Mouse (Mus musculus) urinary bladder, postnatal 4 days (tissue): ENCODE measurements around the gene Il17rc.

Experiments used
- DNase-seq, 2 experiments: peaks; one replicate each; pipeline ENCODE4 v3.0.0; 2021 to 2022; ENCODE audit warnings: low spot score in 2 of 2

Il17rc gene

GRCm38 (mm10) chr6:113455007-113455406 lies 16.2 kb upstream of the Il17rc start:
- DNase-seq = no peak

- no peak for DNase-seq
Measured at GRCm38 (mm10) chr6:113457952-113458534, 13.2 kb upstream of the Il17rc start, which contains the start of gene Il17re. Gene Il17re (plus strand): TSS chr6:113458484.

- DNase-seq = peak in 1 of 2 experiments; percentile 61
Measured at GRCm38 (mm10) chr6:113458635-113459034, 12.6 kb upstream of the Il17rc start.

DNA sequence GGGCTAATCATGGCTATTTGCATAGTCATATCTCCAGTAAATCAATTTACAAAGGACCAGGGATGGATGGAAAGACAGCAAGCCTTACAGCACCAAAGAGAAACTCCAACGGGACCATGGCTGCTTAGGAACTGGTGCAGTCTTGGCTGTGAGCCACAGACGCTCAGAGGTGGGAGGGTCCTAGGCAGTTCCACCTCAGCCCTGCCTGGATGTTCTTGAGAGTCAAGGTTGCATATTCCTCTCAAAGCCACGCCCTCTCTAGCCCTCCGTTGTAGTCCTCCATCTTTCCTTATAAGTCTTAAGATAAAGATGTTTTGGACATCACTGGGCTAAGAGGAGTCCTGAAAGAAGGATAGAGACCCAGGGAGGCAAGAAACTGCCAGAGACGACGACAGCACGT lies 7.2 kb upstream of the Il17rc start:
- DNase-seq = no peak

DNA sequence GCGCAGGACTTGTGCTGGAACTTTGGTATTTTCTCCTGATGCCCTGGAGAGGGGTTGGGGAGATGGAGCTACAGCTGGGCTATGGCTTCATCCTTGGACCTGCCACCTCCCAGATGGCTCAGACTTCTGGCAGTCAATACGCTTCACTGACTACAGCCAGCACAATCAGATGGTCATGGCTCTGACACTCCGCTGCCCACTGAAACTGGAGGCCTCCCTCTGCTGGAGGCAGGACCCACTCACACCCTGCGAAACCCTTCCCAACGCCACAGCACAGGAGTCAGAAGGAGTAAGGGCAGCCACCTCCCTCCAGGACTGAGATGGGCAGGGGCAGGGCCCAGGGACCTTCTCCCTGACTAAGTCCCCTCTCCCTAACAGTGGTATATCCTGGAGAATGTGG lies 5.6 kb upstream of the Il17rc start:
- DNase-seq = no peak

DNA sequence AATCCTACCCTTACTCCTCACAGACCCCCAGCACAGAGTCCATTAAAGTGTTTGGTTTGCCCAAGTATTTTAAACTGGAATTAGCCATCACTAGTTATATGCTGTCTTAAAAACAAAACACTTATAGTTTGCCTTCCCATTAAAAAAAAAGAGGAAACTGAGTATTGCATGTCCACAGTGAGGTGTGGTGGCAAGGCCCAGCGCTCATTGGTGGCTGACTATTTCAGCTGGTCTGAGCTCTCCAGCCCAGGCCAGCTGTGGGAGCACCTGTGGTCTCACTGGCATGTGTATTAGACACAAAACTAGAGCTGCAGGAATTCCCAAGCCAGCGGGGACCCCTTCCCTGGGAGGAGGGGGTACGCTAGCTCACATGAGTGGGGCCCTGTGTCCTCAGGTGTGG lies 2.7 kb upstream of the Il17rc start:
- no peak for DNase-seq

DNA sequence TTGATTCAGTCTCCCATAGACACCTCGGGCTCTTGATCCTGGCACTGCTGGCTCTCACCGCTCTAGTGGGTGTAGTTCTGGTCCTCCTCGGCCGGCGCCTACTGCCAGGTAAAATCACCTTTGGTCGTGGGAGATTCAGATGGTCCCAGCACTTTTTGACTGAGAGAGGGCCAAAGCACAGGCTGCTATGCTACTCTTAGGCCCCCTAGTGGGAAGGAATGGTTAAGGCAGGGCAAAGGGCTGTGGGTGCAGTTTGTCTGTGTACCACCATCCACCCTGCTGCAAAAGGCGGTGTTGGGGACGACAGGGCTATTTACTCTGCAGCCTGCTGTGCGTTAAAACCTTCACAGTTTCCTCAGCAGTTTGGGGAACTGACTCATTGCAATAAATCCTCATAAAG lies 2.2 kb upstream of the Il17rc start:
- DNase-seq = peak; percentile 64 to 74

DNA sequence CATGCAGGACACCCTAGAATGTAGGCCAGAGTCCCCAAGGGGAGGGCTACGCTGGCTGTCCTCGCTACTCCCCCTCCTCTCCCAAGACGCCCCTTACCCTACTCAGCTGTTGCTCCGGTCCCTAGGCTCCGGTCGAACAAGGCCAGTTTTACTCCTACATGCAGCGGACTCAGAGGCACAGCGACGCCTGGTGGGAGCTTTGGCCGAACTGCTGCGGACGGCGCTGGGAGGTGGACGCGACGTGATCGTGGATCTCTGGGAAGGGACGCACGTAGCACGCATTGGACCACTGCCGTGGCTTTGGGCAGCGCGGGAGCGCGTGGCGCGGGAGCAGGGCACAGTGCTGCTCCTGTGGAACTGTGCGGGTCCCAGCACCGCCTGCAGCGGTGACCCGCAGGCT lies 1.8 kb upstream of the Il17rc start:
- peak; percentile 74 to 84 for DNase-seq

GRCm38 (mm10) chr6:113472061-113472460 lies 834 bp downstream of the Il17rc start:
- no peak for DNase-seq

- no peak for DNase-seq
Measured at GRCm38 (mm10) chr6:113473246-113473645, 2.0 kb downstream of the Il17rc start.

- no peak for DNase-seq
Measured at GRCm38 (mm10) chr6:113473715-113474114, 2.5 kb downstream of the Il17rc start.

- DNase-seq = no peak
Measured at GRCm38 (mm10) chr6:113477353-113477752, 6.1 kb downstream of the Il17rc start.

DNA sequence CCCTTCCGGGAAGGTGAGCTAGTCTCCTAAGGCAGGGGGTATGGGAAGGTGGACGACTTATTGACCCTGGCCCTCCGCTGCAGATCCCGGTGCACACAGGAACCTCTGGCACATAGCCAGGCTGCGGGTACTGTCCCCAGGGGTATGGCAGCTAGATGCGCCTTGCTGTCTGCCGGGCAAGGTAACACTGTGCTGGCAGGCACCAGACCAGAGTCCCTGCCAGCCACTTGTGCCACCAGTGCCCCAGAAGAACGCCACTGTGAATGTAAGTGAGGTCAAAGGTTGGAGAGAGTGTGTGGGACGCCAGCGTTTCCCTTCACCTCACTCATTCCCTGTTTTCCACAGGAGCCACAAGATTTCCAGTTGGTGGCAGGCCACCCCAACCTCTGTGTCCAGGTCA lies 7.7 kb downstream of the Il17rc start:
- no peak for DNase-seq

GRCm38 (mm10) chr6:113480555-113481373 lies 9.5 kb downstream of the Il17rc start:
- DNase-seq = peak in 1 of 2 experiments; percentile 58

DNA sequence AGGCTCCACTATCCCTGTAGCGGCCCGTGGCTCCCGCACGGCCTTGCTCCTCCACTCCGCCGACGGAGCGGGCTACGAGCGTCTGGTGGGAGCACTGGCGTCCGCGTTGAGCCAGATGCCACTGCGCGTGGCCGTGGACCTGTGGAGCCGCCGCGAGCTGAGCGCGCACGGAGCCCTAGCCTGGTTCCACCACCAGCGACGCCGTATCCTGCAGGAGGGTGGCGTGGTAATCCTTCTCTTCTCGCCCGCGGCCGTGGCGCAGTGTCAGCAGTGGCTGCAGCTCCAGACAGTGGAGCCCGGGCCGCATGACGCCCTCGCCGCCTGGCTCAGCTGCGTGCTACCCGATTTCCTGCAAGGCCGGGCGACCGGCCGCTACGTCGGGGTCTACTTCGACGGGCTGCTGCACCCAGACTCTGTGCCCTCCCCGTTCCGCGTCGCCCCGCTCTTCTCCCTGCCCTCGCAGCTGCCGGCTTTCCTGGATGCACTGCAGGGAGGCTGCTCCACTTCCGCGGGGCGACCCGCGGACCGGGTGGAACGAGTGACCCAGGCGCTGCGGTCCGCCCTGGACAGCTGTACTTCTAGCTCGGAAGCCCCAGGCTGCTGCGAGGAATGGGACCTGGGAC lies 11.4 kb downstream of the Il17rc start:
- DNase-seq = no peak

GRCm38 (mm10) chr6:113483100-113483615 lies 11.9 kb downstream of the Il17rc start, which contains the start of gene Creld1:
Gene Creld1 (plus strand): TSS chr6:113483297.
- DNase-seq = peak; percentile 88 to 93

GRCm38 (mm10) chr6:113483729-113484128 lies 12.5 kb downstream of the Il17rc start:
- no peak for DNase-seq

- no peak for DNase-seq
Measured at GRCm38 (mm10) chr6:113487125-113487576, 15.9 kb downstream of the Il17rc start.

GRCm38 (mm10) chr6:113489410-113489809 lies 18.2 kb downstream of the Il17rc start:
- DNase-seq = no peak

DNA sequence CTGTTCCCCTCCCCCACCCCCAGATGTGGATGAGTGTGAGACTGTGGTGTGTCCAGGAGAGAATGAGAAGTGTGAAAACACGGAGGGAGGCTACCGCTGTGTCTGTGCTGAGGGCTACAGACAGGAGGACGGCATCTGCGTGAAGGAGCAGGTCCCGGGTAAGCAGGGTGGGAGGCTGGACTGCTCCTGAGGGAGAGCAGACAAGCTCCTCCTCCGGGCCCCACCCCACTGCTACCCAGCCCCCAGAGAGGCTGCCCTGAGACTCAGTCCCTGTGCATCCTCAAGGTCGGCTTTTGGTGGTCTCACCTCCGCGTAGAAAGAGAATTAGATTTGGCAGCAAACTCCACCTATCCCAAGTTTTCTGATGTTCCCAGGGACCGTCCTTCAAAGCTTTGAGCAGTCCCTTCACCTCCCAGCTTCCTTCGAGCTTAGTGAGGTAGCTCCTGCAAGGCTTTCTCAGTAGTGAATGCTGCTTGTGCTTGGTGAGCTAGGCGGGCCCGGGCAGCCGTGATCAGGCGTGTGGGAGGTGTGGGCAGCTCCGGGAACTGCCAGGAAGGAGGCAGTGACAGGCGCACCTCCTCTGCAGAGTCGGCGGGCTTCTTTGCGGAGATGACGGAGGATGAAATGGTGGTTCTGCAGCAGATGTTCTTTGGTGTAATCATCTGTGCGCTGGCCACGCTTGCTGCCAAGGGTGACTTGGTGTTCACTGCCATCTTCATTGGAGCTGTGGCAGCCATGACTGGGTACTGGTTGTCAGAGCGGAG lies 21.1 kb downstream of the Il17rc start:
- DNase-seq = no peak

GRCm38 (mm10) chr6:113494258-113494788 lies 23.1 kb downstream of the Il17rc start:
- DNase-seq = peak; percentile 82
